Mouse (Mus musculus) spleen, adult 12 weeks (tissue): Measurements from ENCODE around the gene Kat2b.
"Not testable (repeated sequence)": the region's sequence is repeated elsewhere in the genome, so short reads cannot be mapped to it uniquely, and the experiment has no call there.

ENCODE experiments used
- DNase-seq: peaks from one replicate; pipeline ENCODE4 v3.0.0; 2022; ENCODE audit warnings: low spot score

The Kat2b gene

DNA sequence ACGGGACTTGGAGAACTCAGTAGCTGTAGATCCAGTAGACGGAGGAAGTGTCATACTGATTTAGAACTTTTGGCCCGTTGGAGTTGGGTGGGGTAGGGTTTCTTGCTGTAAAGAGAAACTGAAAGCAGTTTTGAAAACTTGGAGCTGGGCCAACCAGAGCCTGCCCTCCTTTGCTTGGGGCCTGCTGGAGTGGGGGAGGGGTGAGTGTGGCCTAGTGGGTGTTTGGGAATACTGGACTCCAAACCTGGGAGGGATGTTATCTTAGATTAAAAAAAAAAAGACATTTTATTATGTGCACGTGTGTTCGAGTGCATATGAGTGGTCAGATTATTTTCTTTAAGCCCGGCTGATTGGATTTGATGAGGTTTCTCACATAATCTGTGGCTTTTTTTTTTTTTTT, 3.2 kb downstream of the Kat2b start:
- peak; percentile 68 for DNase-seq

DNA sequence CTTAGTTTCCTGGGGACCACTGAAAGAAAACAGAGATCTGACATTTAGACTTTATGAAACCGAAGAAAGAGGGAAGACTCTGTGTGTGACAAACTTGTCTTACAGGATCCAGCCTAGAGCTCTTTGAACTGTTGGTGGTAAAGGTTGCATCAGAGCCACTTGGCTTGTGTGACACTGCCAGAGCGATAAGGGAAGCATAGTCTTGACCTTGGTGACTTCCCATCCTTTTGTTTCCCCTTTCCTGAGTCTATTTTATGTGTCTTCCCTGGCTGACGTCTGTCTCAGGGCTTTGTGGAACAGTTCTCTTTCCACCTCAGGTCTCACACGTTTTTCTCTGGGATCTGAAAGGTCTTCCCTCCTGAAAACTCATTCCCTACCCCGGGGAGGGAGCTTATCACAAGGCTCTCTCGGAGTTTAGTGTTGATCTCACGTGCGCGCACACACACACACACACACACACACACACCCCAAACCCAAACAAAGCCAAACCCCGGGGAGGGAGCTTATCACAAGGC, 3.8 kb downstream of the Kat2b start:
- peak; percentile 44 for DNase-seq

GRCm38 (mm10) chr17:53570932-53571331, 4.3 kb downstream of the Kat2b start:
- DNase-seq, result not testable (repeated sequence)

DNA sequence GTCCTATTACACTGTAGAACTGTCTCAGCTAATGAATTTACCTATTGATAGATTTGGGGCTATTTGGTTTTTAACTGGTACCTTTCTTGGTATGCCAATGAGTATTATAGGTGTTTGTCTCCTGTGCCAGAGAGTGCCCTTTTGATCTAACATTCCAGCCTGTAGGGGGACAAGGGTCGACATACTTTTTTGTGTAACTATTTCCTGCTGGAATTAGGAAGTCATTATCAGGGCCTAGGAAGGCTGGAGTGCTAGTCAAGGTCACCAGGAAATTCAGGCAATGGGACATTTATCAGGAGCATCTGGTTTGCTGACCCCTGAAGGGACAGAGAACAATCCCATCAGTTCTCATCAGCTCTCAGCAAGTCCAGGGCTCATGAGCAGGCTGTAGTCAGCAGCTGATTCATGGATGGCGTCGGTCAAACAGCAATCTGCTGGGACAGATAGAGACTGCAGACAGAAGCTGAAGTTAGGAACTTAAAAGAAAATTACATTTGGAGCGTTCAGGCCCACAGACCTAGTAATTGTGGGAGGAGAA, 6.4 kb downstream of the Kat2b start:
- DNase-seq, result no peak

GRCm38 (mm10) chr17:53577151-53577550, 10.5 kb downstream of the Kat2b start:
- DNase-seq, result no peak

DNA sequence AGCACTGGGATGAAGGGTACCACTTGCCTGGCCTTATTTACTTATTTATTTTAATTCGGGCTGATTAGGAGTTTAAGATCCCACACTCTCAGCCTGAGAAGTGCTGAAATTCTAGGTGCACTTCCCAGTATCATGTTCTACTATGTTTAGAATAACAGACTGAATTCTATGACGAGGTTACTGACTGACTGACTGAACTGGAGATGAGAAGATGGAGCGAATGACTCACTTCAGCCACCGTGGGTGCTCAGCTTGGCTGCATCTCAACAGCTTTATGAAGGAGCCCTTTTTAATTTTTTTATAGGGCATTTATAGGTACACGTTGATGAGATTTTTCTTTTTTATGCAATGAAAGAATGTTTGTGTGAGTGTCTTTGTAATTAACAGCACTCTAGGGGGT, 11.1 kb downstream of the Kat2b start:
- DNase-seq, result no peak

- no peak for DNase-seq
These were observed 11.6 kb downstream of the Kat2b start for GRCm38 (mm10) chr17:53578249-53578648.

- DNase-seq, result no peak
These were observed 12.1 kb downstream of the Kat2b start for GRCm38 (mm10) chr17:53578776-53579175.

GRCm38 (mm10) chr17:53579612-53580011, 13.0 kb downstream of the Kat2b start:
- DNase-seq, result no peak

DNA sequence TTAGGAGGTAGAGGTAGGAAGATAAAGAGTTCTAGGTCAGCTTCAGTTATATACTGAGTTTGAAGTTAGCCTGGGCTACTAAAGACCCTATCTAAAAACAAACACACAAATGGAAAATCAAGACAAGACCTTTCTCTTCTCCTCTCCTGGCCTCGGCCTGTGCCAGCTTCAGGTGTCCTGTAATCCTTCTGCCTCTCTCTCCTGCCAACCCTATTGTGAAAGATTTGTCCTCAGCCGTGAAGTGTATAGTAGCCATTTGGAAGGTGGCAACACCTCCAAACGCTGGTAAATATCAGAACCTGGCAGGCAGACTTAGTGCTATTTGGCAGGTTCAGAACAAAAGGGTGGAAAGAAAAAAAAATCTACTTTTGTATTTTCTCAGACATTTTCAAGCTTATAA, 13.6 kb downstream of the Kat2b start:
- no peak for DNase-seq

DNA sequence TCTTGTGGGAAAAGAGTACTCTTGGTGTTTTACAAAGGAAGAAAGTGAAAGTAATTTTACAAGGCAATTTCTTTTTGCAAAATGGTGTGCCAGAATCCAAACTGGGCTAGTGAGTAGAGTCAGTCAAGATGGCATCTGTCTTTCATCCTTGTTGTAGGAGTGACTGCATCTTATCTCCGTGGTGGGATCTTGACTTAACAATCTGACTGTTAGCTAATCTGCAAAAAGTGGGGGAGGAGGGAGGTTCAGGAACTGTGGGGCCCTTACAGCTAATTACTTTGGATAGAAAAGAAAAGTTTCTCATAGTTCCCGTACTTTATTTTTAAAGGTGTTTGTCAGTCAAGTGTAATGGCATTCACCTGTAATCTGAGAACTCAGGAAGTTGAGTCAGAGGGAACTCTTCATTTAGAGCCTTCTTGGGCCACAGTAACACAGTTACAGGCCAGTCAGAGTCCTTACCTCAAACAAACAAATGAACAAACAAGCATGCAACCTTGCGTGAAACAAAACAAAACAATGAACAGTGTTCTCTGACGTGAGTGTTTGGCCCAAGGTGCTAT, 15.4 kb downstream of the Kat2b start:
- no peak for DNase-seq

DNA sequence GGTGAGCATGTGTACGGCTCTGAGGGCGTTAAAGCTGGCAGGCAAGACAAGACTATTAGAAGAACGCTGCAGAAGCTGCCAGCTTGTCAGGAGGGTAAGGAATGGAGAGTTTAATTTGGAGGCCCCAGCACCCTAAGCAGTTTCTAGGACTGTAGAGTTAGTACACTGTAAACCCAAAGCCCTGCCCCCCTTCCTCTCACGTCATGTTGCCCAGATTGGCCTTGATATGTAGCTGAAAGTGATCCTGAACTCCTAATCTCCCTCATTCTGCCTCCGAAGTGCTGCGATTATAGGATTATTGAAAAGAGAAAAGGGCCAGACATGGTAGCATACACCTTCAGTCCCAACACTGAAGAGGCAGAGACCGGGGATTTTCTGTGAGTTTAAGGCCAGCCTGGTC, 16.1 kb downstream of the Kat2b start:
- no peak for DNase-seq

DNA sequence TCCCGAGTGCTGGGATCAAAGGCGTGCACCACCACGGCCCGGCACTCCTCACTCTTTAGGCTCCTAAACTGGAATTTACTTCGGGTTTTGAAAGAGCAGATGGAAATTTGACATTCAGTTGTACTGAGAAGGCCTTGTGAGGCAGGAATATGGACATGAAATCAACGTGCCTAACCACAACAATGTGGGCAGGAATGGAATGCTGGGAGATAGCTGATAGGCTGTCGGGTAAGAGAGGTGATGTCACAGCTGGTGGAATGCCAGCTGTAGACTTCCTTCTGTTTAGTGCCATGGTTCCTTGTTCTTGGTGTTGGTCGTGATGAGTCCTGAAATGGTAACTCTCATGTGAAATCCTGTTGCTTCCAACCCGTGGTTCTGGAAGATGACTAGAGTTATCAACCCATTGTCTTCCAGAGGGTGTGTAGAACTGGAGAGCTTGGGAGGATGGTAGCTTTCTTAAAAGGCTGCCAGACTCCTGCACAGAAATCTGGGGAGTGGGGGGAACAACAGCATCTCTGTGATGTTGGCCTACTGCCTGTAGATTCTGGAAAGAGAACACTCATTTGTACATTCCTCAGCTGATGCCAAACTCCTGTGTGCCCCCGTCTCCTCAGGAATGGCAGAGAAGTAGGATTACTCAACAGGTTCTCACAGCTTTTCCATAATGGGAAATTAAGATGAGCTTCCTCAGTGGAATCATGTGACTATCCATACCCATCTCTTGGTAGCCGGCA, 17.4 kb downstream of the Kat2b start:
- no peak for DNase-seq

DNA sequence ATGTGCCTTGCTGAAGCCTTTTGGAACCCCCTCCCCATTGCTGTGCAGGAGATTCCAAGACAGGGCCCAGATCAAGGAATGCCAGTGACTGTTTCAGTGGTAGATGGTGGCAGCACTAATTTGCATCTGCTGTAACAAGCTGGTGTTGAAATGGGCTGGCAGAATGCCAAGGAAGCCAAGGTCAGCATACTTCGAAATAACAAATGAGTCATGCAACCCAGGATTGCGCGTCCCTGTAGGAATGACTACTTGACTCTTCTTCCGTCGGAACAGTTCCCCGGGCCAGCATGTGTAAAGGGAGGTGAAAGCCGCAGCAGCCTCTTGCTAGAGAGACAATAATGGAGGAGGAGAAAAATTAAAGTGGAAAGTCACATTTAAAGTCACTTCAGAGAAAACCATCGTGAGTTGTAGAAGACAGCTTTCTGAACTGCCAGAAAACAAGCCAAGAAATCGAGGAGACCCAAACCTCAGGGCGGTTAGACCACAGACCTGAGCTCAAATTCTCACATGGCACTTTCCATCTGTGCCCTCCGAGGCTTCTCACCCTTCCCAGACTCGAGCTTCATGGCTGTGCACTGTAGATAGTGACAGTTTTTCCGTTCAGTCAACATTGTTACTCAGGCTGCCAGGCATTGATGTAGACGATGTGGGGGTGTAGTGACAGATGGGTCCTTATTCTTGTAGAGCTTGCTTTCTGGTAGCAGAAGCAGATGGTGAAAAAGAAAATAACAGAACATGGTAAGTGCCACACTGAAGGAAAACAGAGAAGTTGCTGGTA, 20.6 kb downstream of the Kat2b start:
- DNase-seq, result peak; percentile 76

DNA sequence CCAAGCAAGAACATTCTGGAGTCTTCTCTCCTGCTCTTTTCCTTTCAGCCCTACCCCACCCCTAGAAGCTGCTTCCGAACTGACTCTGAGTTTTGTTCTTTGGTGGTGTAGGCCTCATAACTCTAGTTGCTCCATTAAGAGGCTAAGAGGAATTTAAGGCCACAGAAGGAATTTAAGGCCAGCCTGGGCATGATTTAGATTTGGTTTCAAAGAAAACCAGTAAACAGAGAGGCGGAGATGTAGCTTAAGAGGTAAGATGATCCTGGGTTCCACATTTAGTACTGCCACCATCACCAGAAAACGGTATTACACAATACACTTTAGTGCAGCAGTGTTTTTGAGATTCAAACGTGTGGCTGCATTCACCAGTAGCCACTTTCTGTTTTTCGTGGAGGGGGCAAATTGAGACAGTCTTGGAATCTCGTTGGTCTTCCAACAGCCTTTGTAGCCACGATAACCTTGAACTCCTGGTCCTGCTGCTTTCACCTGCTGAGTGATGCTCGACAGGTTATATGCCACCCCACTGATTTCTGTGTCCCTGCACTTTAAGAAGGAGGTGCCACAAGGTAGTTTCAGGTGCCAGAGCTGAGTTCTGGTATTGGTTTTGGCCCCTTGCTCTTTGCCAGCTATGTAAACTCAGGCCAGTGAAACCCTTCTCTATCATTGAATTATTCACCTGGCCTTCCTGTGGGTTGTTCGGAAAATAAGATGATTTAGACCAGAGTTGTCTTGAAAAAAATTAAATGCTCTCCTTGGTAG, 21.6 kb downstream of the Kat2b start:
- no peak for DNase-seq

DNA sequence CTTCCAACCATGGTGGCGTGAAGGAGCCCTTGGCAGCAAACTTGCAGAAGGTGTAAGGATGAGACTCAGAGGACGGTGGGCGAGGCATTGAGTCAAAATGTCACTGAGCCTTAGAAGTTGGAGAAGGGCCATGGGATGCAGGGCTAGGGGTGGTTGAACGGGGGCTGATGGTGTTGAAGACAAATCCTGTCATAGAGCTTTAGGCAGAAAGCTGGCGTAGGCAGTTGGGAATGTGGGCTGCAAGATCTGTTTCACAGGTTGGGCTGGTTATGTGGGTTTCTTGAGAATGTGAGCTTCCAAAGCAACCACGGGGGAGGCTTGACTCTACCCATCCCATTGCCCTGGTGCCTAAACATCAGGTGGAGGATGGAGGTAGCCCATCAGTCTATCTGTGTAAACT, 23.4 kb downstream of the Kat2b start:
- no peak for DNase-seq

- no peak for DNase-seq
These were observed 25.2 kb downstream of the Kat2b start for GRCm38 (mm10) chr17:53591910-53592309.

DNA sequence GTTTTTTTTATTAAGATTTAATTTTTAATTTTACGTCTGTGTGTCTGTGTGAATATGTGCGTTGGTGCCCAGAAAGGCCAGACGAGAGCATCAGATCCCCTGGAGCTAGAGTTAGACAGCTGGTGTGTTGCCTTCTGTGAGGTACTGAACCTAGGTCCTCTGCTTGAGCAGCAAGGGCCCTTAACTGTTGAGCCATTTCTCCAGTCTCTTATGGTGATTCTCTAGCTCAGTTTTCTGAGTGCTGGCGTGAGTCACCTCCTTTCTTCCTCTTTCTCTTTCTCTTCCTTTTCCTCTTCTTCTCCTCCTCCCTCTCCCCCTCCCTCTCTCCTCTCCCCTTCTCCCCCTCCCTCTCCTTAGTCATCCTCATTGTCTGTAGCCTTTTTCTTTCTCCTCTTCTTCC, 27.9 kb downstream of the Kat2b start:
- no peak for DNase-seq

DNA sequence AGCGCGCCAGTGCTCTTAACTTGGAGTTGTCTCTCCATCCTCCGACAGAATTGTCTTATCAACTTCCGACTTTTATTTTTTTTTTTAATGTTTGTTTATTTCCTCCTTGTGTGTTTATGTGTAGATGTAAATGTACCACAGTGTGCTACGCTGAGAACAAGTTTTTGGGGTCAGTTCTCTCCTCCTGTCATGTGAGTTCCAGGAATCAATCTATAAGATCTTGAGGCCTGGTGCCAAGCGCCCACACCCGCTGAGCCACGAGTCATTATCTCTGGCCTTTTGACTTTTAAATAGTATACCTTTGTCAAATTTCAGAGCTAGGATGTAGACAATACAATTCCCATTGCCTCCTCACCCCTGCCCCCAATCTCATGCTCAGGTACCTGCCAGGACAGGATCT, 28.9 kb downstream of the Kat2b start:
- DNase-seq, result no peak

GRCm38 (mm10) chr17:53596314-53596882, 29.7 kb downstream of the Kat2b start:
- no peak for DNase-seq

DNA sequence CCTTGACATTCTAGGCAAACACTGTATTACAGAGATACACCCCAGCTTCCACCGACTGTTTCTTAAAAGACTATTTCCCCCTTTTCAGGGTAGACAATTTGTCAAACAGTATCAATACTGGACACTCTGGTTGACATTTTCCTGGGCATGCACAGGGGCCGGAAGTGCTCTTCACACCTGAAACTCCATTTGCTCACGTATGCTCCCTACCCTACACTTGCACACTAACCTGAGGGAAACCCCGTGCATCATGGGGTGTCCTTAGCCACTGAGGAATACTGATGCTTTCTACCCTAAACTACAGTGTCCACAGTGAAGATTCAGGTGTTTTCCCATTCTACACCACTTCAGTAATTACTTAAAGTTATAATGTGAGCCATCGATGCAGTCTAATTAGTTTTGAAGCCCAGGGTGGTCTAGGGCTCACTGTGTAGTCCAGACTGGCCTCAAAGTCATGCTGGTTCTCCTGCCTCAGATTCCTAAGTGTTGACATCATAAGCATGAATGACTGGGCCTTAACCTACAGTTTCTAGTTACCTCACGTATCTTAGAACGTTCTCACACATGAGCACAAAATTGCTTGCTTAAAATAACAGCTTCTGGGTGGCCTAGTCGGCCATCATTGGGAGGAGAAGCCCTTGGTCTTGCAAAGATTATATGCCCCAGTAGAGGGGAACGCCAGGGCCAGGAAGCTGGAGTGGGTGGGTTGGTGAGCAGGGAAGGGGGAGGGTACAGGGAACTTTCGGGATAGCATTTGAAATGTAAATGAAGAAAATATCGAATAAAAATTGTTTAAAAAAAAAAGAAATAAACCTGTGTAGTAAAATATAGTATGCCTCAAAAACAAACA, 30.5 kb downstream of the Kat2b start:
- no peak for DNase-seq
